Mouse (Mus musculus) A20 (cell line): ENCODE measurements around the gene Gm21865.
"Not testable (repeated sequence)": the region's sequence is repeated elsewhere in the genome, so short reads cannot be mapped to it uniquely, and the experiment has no call there.

Source experiments
- DNase-seq: peaks from one replicate; pipeline ENCODE4 v3.0.0-alpha.2; 2011; ENCODE audit warnings: low read depth, low spot score

Gene Gm21865

DNA sequence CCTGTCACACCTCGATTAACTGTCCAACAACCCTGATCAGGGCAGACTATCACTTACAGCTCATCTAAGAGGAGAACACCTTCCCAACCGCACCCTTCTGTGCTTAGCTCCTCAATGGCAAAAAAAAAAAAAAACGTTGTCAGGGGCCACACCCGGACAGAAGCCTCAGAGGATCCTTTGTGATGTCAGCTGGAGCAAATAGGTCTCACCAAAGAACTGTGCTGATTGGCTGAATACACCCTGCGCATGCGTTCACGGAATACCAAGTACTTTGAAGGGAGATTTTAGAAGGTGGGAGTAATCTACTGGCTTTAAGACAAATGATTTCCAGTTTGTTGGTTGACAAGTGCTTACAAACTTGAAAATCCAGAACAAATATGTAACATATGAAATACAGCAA, at the start of gene Gm21865:
Gene Gm21865, minus strand, starts transcription at position 101 of the 400 bp plus-strand sequence.
- not testable (repeated sequence) for DNase-seq
